Mouse (Mus musculus): ENCODE measurements at regions not wholly inside any gene's neighbourhood (a gene's known extent, or its start where the extent isn't known, plus 50 kb on each side); places are given as distances from the start of the nearest gene placed in this dataset.

GRCm38 (mm10) chr7:106440900-106441506, 225.9 kb upstream of the Gvin1 start:
- peak; percentile 36 for DNase-seq
